Mouse (Mus musculus): Measurements from ENCODE around the gene Tmem238l.

Gene Tmem238l

GRCm38 (mm10) chr11:66981336-66982115 is 25.1 kb downstream of the Tmem238l start:
- peak in 1 of 2 experiments; percentile 10 for DNase-seq

- peak in 1 of 2 experiments; percentile 19 for DNase-seq
Measured at GRCm38 (mm10) chr11:66982794-66983193, 26.4 kb downstream of the Tmem238l start.

- DNase-seq = no peak
Measured at GRCm38 (mm10) chr11:66983422-66984164, 27.2 kb downstream of the Tmem238l start.

- DNase-seq = peak; percentile 78 to 88
Measured at GRCm38 (mm10) chr11:66984165-66985135, 28.0 kb downstream of the Tmem238l start.

GRCm38 (mm10) chr11:66985136-66985702 is 28.8 kb downstream of the Tmem238l start:
- no peak for DNase-seq

GRCm38 (mm10) chr11:66992150-66992549 is 35.7 kb downstream of the Tmem238l start:
- DNase-seq = no peak

- DNase-seq = no peak
Measured at GRCm38 (mm10) chr11:66993674-66994073, 37.2 kb downstream of the Tmem238l start.

GRCm38 (mm10) chr11:66996446-66996845 is 40.0 kb downstream of the Tmem238l start:
- DNase-seq = peak; percentile 30 to 47

GRCm38 (mm10) chr11:66998467-66999403 is 42.3 kb downstream of the Tmem238l start:
- DNase-seq = peak; percentile 55 to 65

- no peak for DNase-seq
Measured at GRCm38 (mm10) chr11:67000671-67001070, 44.2 kb downstream of the Tmem238l start.

GRCm38 (mm10) chr11:67001717-67002116 is 45.3 kb downstream of the Tmem238l start:
- DNase-seq = no peak

GRCm38 (mm10) chr11:67002911-67003310 is 46.5 kb downstream of the Tmem238l start:
- no peak for DNase-seq

- DNase-seq = no peak
Measured at GRCm38 (mm10) chr11:67007961-67008360, 51.5 kb downstream of the Tmem238l start.

- DNase-seq = no peak
Measured at GRCm38 (mm10) chr11:67008528-67008927, 52.1 kb downstream of the Tmem238l start.

- DNase-seq = no peak
Measured at GRCm38 (mm10) chr11:67010430-67010829, 54.0 kb downstream of the Tmem238l start.

- no peak for DNase-seq
Measured at GRCm38 (mm10) chr11:67011635-67012034, 55.2 kb downstream of the Tmem238l start.
